Mouse (Mus musculus) urinary bladder, postnatal 14 days (tissue): ENCODE results near the gene Rarres2.

ENCODE experiments used
- DNase-seq: peaks from one replicate; pipeline ENCODE4 v3.0.0; 2021; ENCODE audit warnings: low spot score

Gene Rarres2

DNA sequence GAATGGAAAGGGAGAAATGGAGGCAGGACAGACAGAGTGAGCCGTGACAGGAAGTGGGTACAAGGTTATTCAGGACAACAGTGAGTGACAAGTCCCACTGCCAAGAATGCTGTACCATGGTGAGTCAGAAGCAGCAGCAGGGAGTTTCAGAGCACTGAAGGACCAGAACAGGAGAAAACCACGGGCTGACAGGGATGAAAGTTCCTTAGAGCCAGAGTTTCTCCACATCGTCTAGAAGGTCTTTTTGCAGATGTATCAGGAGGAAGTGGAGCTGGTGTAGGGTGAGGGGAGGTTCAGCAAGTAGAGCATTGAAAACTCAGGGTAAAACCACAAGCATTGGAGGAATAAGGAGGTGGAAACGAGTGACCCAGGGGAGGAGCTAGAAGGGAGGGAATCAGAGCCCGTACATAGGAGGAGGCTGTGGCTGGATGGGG lies 6.6 kb upstream of the Rarres2 start:
- DNase-seq = no peak

DNA sequence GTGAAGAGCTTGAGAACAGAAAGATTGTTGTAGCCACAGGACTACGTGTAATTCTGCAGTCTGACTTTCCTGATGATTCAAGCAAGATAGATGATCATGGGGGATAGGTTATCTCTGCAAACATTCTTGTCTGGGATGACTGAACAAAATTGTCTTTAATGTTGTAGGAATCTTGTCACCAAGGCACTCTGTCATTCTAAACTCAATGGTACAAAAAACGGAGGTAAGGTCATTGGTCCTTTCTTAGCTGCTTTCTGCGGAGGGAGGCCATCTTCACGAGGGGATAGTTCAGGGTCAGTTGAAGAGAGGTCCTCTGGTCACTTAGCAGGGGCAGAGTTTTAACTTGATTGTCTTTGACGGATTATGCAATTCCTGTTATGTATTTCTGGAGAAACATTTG lies 6.1 kb upstream of the Rarres2 start:
- DNase-seq = no peak

DNA sequence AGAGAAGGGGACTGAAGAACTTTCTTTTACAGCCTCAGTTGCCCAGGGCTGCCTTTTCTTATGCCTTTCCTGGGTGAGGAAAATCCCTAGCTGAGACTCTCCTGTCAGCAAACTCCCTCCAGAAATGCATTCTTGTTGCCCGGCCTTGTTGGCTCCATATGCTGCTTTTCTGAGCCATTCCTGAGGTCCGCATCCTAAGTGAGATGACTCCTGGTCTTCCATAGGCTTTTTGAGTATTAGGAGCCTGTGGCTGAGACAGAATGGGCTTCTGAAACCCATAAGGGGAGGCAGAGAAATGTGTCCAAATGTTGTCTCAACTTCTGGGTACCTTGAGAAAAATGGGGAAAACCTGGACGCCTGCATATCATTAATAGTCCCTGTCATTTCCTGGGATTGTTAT lies 1.4 kb upstream of the Rarres2 start:
- no peak for DNase-seq

DNA sequence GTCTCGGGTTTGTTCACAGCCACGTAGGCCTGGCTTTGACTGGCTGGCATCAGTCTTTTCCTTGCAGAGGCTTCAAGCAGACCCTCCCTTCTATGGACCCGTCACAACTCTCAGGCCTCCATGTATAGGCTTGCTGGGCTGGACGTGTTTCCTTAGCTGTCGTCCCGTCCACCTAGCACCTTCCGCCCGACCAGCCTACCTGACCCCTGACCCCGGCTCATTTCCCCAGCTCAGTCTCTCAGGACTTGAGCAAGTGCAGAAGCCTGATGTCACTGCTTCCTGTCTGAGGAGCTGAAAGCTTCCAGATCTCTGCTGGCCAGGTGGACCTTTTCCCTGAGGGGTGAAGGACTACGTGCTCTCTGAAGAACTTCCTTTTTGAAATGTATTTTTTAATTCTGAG lies 691 bp upstream of the Rarres2 start:
- DNase-seq = no peak

DNA sequence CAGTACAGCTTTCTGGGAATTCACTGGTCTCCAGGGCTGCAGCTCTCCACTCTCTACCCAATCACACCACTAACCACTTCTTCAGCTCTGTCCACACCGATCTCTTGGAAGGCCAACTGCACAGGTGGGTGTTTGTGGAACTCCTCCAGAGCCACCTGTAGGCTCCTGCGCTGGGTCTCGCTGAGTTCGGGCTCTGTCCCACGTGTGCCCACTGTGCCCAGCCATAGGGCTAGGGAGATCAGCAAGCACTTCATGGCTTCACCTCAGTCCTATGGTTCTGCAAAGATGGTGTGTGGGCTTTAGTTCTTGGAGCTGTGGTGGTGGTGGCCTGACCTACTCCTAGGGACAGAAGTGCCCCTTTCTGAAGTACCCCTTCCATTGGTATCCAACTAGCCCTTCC lies 575 bp downstream of the Rarres2 start:
- DNase-seq = no peak

DNA sequence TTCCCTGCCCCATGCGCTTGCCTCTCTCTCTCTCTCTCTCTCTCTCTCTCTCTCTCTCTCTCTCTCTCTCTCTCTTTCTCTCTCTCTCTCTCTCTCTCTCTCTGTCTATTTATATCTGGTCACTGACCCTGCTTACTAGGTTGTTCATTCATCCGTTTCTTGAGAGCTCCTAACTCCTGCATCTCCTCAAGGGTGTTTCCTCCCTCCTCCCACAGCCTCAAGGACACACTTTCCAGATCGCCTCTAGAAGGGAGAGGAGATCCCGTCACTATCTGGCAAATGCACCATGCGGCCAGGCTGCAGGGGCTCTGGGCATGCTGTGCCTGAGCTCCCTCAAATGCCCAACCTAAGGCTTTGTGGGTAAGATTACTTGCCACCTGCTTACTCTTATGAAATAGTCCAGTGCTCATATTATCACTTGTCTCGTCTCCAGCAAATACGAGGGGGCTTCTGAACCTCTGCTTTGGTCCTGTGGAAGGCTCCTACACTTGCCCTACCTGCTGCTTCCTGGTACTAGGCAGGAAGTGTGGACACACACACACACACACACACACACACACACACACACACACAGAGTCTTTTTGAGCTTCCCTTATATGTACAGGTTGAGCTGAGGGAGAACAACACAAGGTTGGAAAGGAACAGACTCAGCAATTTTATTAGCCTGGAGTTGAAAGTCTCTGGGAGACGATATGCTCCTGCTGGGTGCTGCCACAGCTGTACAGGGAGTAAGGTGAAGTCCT lies 3.4 kb downstream of the Rarres2 start:
- DNase-seq = no peak

DNA sequence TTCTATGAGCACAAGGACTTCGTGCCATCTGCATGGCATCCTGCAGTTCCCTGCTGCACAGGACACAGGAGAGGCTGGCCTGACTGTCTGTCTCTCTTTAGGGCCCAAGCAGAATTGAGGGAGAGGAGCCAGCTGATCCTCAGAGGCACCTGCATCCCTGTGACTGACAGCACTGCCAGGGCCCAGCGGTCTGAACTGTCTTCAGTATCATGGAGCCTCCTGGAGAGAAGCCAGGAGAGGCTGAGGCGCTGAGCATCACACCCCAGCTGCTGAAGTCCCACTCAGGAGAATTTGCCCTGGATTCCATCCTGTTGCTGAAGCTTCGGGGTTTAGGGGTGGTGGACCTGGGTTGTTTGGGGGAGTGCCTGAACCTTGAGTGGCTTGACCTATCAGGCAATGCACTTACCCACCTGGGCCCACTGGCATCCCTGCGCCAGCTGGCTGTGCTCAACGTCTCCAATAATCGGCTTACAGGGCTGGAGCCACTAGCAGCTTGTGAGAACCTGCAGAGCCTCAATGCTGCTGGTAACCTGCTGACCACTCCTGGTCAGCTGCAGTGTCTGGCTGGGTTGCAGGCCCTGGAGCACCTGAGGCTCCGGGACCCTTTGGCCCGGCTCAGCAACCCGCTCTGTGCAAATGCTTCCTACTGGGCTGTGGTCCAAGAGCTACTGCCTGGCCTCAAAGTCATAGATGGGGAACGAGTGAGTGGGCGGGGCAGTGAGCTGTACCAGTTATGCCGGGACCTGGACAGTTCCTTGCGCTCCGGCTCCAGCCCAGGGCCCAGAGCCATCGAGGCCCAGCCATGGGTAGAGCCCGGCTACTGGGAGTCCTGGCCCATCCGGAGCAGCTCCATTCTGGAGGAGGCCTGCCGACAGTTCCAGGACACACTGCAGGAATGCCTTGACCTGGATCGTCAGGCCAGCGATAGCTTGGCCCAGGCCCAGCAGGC lies 4.3 kb downstream of the Rarres2 start:
- peak; percentile 60 for DNase-seq

DNA sequence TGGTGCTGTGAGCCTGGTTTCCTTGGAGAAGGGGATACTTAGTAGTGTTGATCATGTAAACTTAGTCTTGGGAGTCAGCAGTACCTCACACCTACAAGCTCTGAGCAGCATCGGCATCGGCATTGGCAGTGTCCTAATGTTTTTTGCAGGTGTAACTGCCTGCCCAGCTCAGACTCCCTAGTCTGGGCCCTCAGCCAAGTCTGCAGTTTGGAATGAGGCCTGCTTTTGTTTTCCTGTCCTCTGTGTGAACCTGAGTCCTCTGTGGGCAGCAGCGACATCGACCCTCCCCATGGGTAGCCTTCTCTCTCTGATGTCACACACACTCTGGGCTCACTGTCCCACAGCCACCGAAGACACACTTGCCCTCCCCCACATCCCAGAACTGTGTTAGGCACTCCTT lies 6.3 kb downstream of the Rarres2 start:
- DNase-seq = peak; percentile 61

DNA sequence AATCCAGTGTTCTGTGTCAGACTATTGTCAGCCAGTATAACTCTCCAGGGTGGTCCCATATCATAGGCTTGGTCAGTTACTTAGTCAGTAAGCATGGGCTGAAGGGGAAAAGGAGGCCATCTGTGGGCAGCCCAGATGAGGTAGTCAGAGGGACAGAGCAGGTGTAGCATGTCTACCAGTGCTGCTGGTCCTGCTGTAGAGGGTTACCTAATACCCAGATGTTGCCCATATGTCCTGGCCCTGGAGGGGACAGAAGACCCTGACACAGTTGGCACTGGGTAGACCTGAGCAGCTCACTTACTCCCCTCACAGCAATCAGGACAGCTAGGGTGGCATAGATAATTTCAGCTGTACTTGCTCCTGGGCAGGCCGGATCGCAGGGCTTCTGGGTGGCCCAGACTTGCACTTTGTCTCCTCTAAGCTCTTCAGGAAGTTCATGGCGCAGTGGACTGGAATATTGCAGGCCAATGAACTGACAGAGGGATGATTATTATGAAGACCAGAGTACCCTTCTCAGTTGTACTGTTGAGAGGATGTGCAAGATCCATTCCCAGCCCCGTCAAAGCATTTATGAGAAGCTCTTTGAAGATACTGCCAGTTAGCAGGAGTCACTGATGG lies 6.8 kb downstream of the Rarres2 start:
- no peak for DNase-seq

DNA sequence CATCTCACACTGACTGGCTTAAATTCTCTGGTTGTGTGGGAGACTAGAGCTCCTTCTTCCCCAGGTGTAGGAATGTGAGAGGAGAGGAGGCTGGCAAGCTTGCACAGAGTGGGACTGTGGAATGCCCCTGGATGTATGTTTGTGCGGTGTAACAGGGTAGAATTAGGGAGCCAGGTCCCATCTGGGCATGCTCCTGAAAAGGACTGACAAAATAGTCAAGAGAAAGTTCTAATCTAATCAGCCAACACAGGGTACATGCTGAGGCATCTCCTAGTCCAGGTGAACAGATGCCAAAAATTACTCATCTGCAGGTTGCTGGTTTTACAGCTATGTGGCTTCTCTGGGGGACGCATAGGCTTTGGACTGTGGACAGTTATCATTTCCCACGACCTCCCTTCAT lies 16.6 kb downstream of the Rarres2 start:
- no peak for DNase-seq

DNA sequence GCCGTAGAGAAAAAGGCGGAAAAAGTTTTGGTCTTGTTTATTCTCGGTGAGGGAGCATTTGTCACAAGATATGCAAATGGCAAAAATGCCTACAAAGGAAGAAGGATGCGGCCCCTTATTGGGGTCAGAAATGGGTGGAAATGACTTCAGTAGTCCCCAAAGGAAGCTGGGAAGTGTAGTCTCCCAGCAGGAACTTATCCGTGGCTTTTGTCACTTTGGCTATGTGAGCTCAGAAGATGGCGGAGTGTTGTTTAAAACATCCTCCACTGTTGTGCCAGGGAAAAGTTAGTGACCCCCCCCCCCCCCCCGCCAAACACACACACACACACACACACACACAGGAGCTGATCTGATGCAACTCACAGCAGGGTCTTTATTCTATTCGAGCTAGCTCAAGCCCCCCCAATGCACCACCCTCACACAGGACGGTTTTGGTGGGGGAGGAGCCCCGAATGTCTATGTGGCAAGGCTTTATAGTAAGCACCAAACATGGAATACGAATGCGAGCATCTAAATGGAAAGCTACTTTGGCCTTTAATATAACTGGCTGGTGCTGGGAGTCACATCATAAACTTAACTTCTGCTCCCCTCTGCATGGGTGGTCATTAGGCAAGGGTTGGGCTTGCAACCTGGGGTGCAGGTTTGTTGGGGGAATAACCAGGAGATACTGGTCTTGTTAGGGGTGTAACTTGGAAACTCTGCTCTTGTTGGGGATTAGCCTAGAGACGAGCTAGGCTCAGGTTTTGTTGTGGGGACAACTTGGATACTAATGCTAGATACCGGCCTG lies 17.3 kb downstream of the Rarres2 start:
- DNase-seq = peak; percentile 55

DNA sequence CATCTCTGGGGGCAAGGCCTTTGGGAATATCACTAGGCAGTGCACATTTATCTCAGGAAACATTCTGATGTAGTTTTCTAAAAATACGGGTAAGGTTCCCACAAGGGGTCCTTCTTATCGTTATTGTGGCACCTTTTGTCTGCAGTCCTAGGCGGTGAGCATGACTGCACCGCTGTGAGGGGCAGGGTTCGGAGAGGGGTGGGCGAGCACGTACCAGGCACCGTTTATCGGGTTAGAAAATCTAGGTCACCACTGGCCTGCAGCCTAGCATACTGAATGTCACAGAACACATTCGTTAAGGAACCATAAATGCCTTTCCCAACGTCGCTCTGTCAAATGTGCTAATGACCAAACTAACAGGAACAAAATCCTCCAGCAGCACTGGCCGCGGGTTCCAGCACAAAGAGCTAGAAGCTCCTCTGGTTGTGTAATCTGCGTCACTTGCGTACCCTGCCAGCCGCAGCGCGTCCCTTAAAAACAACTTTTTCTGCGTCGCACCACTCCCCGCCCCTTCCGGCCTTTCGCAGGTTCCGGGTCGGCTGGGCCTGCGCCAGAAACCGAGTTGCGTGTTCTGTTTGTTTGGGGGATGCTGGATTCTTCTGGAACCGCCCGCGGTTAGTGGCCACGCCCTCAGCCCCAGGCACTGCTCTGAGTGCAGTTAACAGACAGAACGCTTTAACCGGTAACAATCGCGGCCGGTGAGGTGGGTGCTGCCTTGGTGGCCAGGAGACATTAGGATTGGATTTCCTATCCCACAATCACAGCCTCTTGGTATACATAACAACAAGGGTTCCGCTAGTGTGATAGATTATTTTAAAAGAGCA lies 18.1 kb downstream of the Rarres2 start, which contains the start of gene Lrrc61:
Gene Lrrc61 (plus strand): TSS at position 517 of the 824 bp plus-strand sequence.
- peak; percentile 99 for DNase-seq

DNA sequence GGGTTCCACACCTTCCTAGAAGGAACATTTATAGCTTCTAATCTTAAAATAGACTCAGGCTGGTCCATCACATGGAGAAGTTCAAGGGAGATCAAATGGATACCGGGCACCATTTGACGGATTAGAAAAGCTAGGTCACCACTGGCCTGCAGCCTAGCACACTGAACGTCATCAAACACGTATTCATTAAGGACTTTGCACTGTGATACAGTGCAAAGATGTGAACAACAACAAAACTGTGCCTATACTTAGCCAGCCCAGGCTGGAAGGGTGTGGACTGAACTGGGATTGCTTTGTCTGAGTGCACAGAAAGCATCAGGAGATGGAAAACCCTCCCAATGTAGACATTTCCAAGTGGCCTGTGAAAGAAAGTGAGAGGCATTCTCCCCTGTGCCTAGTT lies 18.8 kb downstream of the Rarres2 start:
- no peak for DNase-seq

DNA sequence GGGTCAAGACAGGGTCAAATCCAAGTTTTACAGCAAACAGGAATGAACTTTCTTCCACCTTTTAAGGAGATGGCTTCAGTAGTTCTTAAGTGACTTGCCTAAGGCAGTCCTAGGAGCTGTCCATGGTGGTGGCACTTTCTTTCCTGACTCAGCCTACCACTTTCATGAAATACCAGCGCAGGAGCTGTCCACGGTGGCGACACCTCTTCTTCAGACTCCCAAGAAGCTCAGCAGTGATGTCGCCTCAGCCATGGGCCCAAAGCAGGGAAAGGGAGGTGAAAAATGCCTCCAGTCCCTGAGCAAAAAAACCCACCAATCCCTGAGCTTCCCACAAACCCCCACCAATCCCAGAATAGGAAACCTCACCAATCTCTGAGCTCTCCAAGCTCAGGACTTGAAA lies 19.7 kb downstream of the Rarres2 start:
- DNase-seq = peak; percentile 45

DNA sequence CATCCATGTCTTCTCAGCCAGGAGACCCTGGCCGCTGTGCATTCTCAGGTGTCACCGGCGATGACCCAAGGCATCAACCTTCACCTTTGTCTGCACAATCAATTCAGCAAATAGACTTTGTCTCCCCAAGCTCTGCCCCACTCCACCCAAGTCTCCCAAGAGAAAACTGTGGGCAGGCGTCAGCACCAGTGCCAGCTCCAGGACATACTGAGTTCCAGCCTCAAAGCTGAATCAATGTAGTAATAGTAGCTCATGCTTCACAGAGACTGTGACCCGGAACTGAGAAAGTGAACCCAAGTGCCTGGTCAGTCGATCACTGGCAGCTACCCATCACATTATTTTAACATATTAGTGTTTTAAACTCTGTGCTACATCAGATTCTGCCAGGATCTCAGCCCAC lies 24.3 kb downstream of the Rarres2 start:
- DNase-seq = no peak

DNA sequence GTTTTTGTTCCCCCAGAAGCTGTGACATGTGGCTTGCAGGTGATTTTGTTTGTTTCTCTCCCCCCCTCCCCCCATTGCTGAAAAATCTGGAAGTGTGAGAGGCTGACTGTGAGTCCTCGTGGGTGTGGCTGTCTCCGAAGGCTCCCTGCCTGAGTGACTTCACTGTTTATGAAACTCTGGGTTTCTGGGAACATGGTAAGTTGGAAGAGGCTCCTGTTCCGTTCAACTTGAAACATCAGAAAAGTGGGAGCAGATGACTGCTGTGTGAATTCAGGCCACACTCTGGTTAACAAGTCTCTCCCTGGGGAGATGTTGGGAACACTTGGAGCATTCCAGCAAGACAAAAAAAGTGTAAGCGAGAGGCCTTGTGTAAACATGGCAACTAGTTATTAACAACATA lies 25.7 kb downstream of the Rarres2 start:
- DNase-seq = no peak

DNA sequence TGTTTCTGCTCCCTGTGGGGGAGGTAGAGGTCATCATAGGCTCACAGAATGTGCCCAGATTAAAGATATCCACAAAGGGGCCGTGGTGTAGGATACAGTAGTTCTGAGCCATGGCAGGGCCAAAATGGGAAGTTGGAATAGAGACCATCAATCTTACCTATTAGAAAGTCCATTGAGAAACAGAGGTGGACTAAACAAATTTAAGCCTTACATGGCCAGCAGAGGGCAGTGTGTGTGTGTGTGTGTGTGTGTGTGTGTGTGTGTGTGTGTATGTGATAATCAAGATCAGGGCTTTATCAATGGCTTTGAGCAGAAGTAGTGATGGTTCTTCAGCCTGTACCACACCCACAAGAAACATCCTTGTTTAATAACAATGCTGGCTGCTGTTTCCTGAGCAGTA lies 26.3 kb downstream of the Rarres2 start:
- DNase-seq = no peak

DNA sequence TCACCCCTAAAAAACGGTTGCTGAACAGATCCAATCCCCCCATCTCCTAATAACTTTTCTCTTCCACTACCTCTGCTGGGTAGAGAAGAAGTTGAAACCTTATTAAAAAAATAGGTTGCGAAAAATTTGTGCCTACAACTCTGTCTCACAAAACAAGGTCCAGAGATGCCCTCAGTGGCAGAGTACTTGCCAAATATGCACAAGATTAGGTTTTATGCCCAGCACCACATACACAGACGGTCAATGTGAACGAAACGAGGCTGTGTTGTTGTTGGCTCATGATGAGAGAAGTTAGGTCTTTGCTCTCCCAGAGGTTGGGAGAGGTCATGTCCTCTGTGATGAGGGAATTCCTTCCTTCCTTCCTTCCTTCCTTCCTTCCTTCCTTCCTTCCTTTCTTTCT lies 27.3 kb downstream of the Rarres2 start:
- DNase-seq = no peak

DNA sequence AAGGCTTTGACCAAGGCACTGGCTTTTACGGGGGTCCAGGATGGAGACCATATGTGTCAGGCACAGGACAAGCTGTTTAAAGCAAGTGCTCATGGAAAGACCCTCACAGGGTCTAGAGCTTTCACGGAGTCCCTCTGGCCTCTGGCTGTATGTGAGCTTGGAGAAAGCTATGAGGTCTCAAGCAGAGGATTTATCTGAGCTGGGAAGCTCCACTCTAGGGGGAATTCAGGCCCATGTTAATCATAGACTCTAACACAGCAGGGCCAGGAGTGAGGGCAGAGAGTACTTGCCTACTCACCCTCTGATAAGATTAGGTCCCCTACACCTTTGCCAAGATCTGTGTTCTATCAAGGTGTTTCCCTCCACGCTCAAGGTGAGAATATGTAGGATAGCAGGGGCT lies 30.0 kb downstream of the Rarres2 start:
- DNase-seq = no peak

DNA sequence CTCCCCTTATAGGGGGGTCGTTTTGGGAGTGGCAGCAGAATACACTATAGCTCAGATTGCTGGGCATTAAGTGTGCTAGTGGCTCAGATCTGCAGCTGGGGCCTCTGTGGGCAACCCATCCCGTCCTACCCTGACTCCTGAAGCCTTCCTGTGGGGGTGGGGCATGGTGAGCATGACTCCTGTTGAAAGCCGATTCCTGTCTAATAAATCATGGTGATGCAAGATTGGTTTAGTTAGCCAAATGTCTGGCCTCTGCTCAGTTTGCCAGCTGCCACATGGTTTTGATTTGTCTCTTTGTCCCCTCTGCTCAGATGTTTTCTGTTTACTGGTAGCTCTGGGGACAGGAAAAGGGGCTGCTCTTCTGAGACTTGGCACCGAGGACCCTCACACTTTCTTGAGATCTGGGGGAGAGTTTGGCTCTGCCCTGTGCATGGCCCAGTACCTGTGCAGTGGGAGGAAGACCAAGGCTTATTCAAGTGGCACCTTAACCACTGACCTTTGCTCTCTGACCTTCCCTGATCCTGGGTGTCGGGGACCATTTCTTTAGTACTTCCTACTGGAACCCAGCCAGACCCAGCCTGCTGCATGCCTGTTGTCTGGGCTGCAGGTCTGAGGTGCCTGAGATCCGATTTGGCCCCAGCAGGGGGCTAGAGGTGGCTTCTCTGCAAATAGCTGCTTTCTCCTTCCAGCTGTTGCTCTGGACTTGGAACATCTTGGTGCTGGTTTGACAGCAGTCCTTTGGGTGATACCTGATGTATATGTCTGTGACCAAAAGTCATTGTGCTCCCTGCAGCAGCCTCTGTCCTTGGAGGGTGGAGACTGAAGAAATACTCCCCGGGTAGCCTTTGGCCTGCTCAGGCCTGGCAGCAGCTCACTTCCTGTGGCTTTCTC lies 30.8 kb downstream of the Rarres2 start:
- DNase-seq = peak; percentile 57
